ENCODE assay signal across 9 mouse cellular contexts in the genomic region with DNA sequence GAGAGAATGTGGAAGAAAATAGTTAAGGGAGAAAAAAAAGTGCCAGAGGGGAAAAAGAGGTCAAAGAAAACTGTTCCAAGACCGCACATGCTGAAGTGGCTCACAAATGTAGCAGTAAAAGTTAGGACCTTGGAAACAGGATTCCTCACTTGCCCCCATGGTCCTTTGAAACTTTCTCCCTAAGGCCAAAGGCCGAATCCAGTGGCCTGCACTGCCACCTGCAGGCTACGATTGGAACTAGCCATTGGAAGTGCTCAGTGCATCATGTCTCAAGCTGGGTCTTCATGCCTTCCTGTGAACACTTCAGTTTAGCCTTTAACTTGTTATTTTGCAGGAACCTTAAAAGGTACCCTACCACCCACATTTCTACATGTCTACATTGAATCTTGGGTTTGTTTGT. TPM values are rescaled to one million over a fixed set of nuclear protein-coding genes. Genes with fewer than 3 reads are reported as not detected.
DNase-seq lines count a peak whose midpoint lies in the region; ATAC-seq and TF ChIP-seq lines count a peak whose summit lies in the region.
"Had no signal": no experiment of that assay in that cellular context is flagged by ENCODE, and none has a peak within 500 bp of the region (broad histone marks: within the 10 kb centered on the region; RNA-seq: fewer than 3 reads in every experiment).

No protein-coding gene starts in this region.

- peak; percentile 41 for DNase-seq in heart, adult 8-10 months (ENCODE audit: low spot score)
- DNase-seq in WW6 (ENCODE audit: low read depth, low spot score) = peak; percentile 16
- peak; percentile 66 to 84 for DNase-seq in heart, postnatal 14 days
- DNase-seq in left cerebral cortex, postnatal 10 days (ENCODE audit: extremely low spot score in 1 of 2, low spot score in 2 of 2) = peak; percentile 25 to 54
- peak; percentile 85 for DNase-seq in neural tube, embryonic 11.5 days (ENCODE audit: low spot score)

- TF ChIP-seq CTCF in cortical plate, adult 2 months (IDR thresholded peaks at IDR 0.05; ENCODE audit: extremely low read depth, insufficient read depth, low read length) = peak; percentile 92
- peak; percentile 92 for TF ChIP-seq CTCF in testis, adult 2 months (IDR thresholded peaks at IDR 0.05; ENCODE audit: control insufficient read depth, insufficient read depth, insufficient replicate concordance, low read depth, low read length)

- no peaks in the 10 kb centered on the region for H3K36me3 ChIP-seq in heart, embryonic 12.5 days
- H3K36me3 ChIP-seq in neural tube, embryonic 11.5 days (ENCODE audit: control insufficient read depth, insufficient read depth, low read length) = no peaks in the 10 kb centered on the region
- H3K36me3 ChIP-seq in testis, adult 2 months (ENCODE audit: control insufficient read depth, insufficient read depth, low read length) = no peaks in the 10 kb centered on the region

- intact Hi-C loops in heart, postnatal 14 days (cut with DNase I) = loop anchor here (1.0 kb wide), 1 partner anchor 122 kb away; no protein-coding TSS in a partner anchor
- intact Hi-C loops in left cerebral cortex, postnatal 10 days (cut with DNase I) = loop anchor here (1.0 kb wide), 1 partner anchor 123 kb away; no protein-coding TSS in a partner anchor

- no peak overlapping the region for H3K27ac ChIP-seq in heart, embryonic 12.5 days (ENCODE audit: poor library complexity, severe bottlenecking)
- no peak overlapping the region for H3K27ac ChIP-seq in cortical plate, adult 2 months (ENCODE audit: insufficient read depth, low read length)
- no peak overlapping the region for H3K27ac ChIP-seq in neural tube, embryonic 11.5 days (ENCODE audit: low read depth, low read length)
- H3K27ac ChIP-seq in testis, adult 2 months (ENCODE audit: control insufficient read depth, insufficient read depth, low read depth, low read length) = no peak overlapping the region

- H3K4me2 ChIP-seq in heart, embryonic 12.5 days = no peak overlapping the region
- no peak overlapping the region for H3K4me2 ChIP-seq in neural tube, embryonic 11.5 days (ENCODE audit: low read depth)

- H3K9me3 ChIP-seq in heart, embryonic 12.5 days (replicated peaks) = no peaks in the 10 kb centered on the region
- no peaks in the 10 kb centered on the region for H3K9me3 ChIP-seq in neural tube, embryonic 11.5 days (ENCODE audit: control insufficient read depth, low read length)

- H3K4me3 ChIP-seq in heart, embryonic 12.5 days = no peak overlapping the region
- no peak overlapping the region for H3K4me3 ChIP-seq in cortical plate, adult 2 months (ENCODE audit: insufficient read depth, low read length)
- no peak overlapping the region for H3K4me3 ChIP-seq in neural tube, embryonic 11.5 days (ENCODE audit: low read depth, low read length)
- H3K4me3 ChIP-seq in testis, adult 2 months (ENCODE audit: control insufficient read depth, low read depth, low read length) = no peak overlapping the region
- H3K4me3 ChIP-seq: myocyte had no signal

- no peak for TF ChIP-seq POLR2A in cortical plate, adult 2 months (IDR thresholded peaks at IDR 0.05; ENCODE audit: extremely low read depth, insufficient read depth, low read length)
- TF ChIP-seq POLR2A in testis, adult 2 months (IDR thresholded peaks at IDR 0.05; ENCODE audit: control insufficient read depth, low read depth, low read length) = no peak

- no peaks in the 10 kb centered on the region for H3K4me1 ChIP-seq in heart, embryonic 12.5 days (replicated peaks)
- H3K4me1 ChIP-seq in cortical plate, adult 2 months (ENCODE audit: control insufficient read depth, insufficient read depth, low read length) = no peaks in the 10 kb centered on the region
- H3K4me1 ChIP-seq in neural tube, embryonic 11.5 days (ENCODE audit: control insufficient read depth, insufficient read depth, low read length) = no peaks in the 10 kb centered on the region
- 0 out of 2 replicates have a peak, but pooled peaks cover 2% of the 10 kb centered on the region for H3K4me1 ChIP-seq in testis, adult 2 months (ENCODE audit: control insufficient read depth, insufficient read depth, low read length)

- ATAC-seq in heart, embryonic 12.5 days (ENCODE audit: insufficient number of reproducible peaks, low FRiP score) = no peak
- no peak for ATAC-seq in neural tube, embryonic 11.5 days (ENCODE audit: insufficient read depth, low FRiP score, low TSS enrichment)

- no peak overlapping the region for H3K9ac ChIP-seq in heart, embryonic 12.5 days
- no peak overlapping the region for H3K9ac ChIP-seq in neural tube, embryonic 11.5 days (ENCODE audit: low read length)

- no peaks in the 10 kb centered on the region for H3K27me3 ChIP-seq in heart, embryonic 12.5 days (replicated peaks)
- no peaks in the 10 kb centered on the region for H3K27me3 ChIP-seq in neural tube, embryonic 11.5 days (ENCODE audit: control insufficient read depth, insufficient read depth, low read length)
- H3K27me3 ChIP-seq in testis, adult 2 months (ENCODE audit: control insufficient read depth, insufficient read depth, low read length) = no peaks in the 10 kb centered on the region

- WGBS in heart, embryonic 12.5 days = 9% methylated on average over 3 of the region's 3 CpGs
- 22% methylated on average over 3 of the region's 3 CpGs for WGBS in neural tube, embryonic 11.5 days

RNA-seq across cellular contexts. Expression of a gene that starts 56.3 kb away (rescaled TPM):
- under 1 TPM; 0.26 to 0.72 (median 0.37) TPM for total RNA-seq in heart, adult 8-10 months (2022)
- polyA plus RNA-seq in heart, embryonic 12.5 days (2016; fragmentation: Nextera tagmentation; extraction: Ambion mirVana) = 0.53 and 0.70 TPM in 2 replicates
- polyA plus RNA-seq in cortical plate, adult 2 months (2012; rRNA removed) = 0.73 and 0.81 TPM in 2 replicates
- total RNA-seq in heart, postnatal 14 days (2021) = under 1 TPM; 0.43 to 0.78 TPM
- 1 to 10 TPM; 1.2 to 1.6 TPM for total RNA-seq in left cerebral cortex, postnatal 10 days (2021)
- 0.19 and 0.42 TPM in 2 replicates for polyA plus RNA-seq in neural tube, embryonic 11.5 days (2014; fragmentation: Nextera tagmentation; extraction: Ambion mirVana)
- polyA plus RNA-seq in testis, adult 2 months (2012; rRNA removed) = 0.05 and 0.21 TPM in 2 replicates

Comparison
In these comparisons a context has a peak if more than half of its experiments do, and no peak if none do; other contexts are left out.
1. DNase-seq: peak in every context shown above with its lines; median percentile 85 in neural tube, embryonic 11.5 days; 75 in heart, postnatal 14 days; 41 in heart, adult 8-10 months; 40 in left cerebral cortex, postnatal 10 days; 16 in WW6.